Mouse (Mus musculus): ENCODE data around the gene Maco1.

DNA sequence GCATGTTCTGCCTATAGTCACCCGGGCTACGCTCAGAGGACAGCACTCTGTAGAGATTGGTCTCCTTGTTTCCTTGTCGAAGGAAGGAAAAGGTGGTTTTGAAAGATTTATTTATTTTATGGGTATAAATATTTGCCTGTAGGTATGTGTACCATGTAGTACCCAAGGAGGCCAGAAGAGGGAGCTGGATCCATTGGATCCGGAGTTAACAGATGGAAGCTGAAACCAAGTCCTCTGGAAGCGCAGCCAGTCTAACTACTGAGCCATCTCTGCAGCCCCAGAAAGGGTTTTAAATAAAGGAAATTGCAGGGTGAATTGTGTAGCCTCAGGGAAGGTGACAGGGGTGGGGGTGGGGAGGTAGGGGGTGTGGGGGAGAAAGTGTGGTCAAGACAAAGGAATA, 68.4 kb downstream of the Maco1 start:
- TF ChIP-seq CTCF (IDR thresholded peaks at IDR 0.05; ENCODE audit: low read depth, low read length) (peak; percentile 8; the same call in 1 of the 2 replicates), POLR2A (IDR thresholded peaks at IDR 0.05; ENCODE audit: extremely low read depth, insufficient read depth, low read length) (no peak)
